Mouse (Mus musculus) gonadal fat pad, adult 2 months (tissue): ENCODE measurements around the gene Pard3. TPM values are rescaled to one million over a fixed set of nuclear protein-coding genes. Genes with fewer than 3 reads are reported as not detected.

Experiments used
- DNase-seq: peaks from one replicate; pipeline ENCODE4 v3.0.0-alpha.2; 2012; ENCODE audit warnings: low read depth
- polyA plus RNA-seq: library from polyadenylated mRNA; depleted of rRNA; stranded (reverse); fragments of >200 nt; gene quantifications from 2 replicates; pipeline ENCODE4 v1.2.3, GENCODE M21; 2012

Gene Pard3
- polyA plus RNA-seq, 1 experiment: 31.5 TPM

GRCm38 (mm10) chr8:127087434-127087833 lies 23.7 kb downstream of the Pard3 start:
- no peak for DNase-seq

- DNase-seq: no peak
Observed at GRCm38 (mm10) chr8:127088372-127088771, 24.7 kb downstream of the Pard3 start.

DNA sequence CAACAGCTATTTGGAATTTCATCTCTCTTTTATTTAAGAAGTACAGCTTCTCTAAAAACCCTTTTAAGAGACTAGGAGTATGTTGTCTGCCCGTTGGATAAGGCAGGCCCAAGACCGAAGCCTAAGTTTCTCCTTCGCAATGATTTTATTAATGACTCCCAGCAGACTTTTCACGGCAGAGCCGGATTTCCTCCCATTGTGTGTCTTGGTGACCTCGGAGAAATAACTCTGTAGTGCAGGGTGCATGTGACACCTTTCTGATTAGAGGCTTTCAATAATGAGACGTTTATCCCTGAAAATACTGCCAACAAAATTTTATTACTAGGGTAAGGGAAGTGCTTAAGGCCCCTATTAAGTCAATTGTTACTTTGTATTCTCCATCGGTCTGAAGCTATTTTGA lies 25.3 kb downstream of the Pard3 start:
- no peak for DNase-seq

GRCm38 (mm10) chr8:127090435-127090834 lies 26.7 kb downstream of the Pard3 start:
- DNase-seq: no peak

GRCm38 (mm10) chr8:127091936-127092335 lies 28.2 kb downstream of the Pard3 start:
- no peak for DNase-seq

DNA sequence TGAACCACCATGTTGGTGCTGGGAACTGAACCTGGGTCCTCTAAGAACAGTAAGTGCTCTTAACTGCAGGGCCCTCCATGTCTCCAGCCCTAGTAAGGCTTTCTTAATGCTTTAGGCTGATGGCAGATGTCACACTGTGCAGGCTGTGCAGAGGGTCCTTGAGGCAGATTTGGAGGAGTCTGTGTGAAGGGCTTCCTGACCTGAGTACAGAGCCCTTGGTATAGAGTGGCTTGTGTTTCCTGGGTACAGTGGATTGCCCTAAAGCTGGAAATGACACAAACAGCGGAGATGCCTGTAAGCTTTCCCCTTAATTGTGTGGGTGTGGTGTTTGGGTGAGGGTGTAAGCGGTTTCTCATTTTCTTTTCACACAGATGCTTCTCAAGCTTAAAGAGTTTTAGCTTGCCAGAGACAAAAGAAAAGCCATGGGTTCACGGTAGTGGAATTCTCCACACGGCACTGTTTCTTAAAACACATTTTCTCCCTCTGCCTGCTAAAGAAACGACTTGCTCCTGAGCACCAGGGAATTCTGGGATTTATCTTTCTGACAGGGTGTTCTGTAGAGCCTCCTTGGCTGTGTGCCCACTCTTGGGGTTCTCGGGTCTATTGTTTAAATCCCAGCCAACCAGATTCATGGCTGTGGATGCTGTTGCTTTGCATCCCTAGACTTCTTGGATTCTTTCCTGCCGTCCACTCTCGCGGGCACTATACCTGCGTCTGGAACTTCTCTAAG lies 28.9 kb downstream of the Pard3 start:
- no peak for DNase-seq

DNA sequence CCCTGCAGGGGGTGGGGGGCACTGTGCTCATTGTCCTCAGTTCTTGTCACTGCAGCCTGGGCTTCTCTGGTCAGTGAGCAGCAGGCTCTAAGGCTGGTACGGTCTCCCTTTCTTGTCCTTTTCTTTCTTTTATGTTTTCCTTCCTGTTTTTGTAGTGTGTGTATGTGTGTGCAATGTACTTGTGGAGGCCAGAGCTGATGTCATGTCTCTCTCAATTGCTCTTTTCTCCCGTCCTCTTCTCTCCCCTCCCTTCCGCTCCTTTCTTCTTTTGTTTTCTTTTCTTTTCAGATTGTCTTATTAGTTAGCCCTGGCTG lies 29.4 kb downstream of the Pard3 start:
- no peak for DNase-seq

DNA sequence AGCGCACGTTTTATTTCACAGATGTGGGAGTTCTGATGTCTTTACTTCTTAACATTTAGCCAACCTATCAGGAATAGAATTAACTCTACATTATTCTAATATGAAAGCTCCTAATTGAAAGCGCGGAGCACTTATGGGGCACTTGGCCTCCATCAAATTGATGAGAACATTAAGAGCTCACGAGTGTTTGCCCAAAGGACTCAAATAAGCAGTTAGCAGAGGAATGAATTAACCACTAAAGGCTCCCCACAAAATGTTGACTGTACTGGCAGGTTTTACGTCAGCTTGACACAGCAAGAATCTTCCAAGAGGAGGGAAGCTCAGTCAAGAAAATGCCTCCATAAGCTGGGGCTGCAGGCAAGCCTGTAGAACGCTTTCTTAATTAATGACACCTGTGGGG lies 32.1 kb downstream of the Pard3 start:
- DNase-seq: no peak

- DNase-seq: no peak
Observed at GRCm38 (mm10) chr8:127099439-127100090, 35.9 kb downstream of the Pard3 start.

- DNase-seq: peak; percentile 92
Observed at GRCm38 (mm10) chr8:127103256-127103655, 39.6 kb downstream of the Pard3 start.

DNA sequence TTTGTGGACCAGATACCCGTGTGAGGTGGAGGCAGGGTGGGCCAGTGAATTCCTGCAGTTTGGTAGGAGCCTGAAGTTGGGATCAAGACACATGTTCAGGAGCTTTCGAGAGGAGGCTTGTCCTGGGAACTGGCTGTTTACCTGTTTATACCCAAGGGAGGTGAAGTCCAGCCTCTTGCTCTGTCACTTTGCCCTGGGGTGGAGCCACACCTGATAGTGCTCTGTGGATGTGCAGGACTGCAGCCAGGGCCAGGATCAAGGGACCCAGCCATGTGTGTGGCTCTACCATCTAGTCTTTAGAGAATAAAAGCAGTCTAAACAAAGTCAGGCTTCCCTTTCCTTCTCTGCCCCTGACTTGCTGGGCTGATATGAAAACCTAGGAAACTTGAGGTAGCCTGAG lies 40.9 kb downstream of the Pard3 start:
- no peak for DNase-seq

GRCm38 (mm10) chr8:127107928-127108327 lies 44.2 kb downstream of the Pard3 start:
- DNase-seq: no peak

- no peak for DNase-seq
Observed at GRCm38 (mm10) chr8:127113209-127113608, 49.5 kb downstream of the Pard3 start.

- DNase-seq: no peak
Observed at GRCm38 (mm10) chr8:127115837-127116236, 52.1 kb downstream of the Pard3 start.

- no peak for DNase-seq
Observed at GRCm38 (mm10) chr8:127118373-127118861, 54.7 kb downstream of the Pard3 start.

GRCm38 (mm10) chr8:127123391-127123790 lies 59.7 kb downstream of the Pard3 start:
- DNase-seq: no peak

- DNase-seq: no peak
Observed at GRCm38 (mm10) chr8:127124795-127125194, 61.1 kb downstream of the Pard3 start.

DNA sequence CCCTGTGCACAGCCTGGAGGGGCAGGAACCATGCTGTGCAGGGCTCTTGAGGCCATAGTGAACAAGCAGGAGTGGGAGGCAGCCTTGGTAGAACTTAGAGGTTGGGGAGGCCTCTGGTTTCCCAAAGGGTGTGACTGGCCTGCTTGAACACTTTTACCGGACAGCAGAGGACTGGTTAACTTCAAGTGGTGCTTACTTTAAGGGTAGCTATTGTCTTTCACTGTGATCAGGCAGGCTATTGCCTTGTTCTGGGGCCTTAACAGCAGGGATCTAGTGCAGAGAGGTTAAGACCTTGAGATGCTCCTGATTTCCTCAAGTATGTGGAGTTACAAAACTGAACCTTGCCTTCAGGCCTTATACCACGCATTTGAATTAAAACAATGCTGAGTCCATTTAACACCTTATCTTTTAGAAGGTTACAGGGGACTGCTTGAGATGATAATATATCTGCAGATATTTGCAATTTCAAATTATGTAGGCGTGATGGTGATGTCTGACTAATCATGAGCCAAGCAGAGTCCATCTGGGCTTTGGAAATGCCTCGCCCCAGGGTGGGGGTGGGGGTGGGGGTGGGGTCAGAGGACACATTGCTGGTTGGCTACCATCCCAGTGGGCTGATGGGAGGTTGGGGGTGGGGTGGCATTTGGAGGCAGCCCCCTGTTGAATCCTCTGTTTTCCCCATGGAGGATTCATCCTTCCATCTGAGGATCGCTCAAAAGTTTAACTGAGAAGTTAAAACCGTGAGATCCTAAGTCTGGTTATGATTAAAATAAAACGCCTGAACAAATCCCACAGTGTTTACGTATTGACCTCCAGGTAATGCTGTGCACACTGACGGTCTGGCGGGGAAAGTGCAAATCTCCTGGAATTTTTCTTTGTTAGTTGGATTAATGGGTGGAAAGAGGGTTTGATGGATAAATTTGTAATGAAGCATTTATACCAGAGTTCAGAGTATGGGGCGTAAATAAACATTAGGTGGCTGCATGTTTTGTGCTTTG lies 62.3 kb downstream of the Pard3 start:
- no peak for DNase-seq

- no peak for DNase-seq
Observed at GRCm38 (mm10) chr8:127128781-127129396, 65.2 kb downstream of the Pard3 start.

DNA sequence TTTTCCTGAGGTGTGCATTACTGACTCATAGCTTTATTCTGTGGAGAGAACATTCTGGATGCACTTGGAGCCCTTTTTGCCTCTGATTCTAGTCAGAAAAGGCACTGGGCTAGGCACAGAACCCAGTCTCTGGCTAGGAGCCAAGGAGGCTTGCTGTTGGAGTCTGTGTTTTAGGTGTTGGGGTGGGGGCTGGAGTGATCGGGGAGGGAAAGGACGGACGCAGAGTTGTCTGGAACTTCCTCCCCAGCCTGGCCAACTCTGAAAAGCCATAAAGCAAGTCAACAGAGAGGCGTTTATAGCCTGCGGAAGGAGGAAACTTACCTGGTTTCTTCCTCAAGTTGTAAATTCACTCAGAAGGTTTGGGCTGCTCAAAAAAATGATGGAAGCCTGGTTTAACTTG lies 70.6 kb downstream of the Pard3 start:
- DNase-seq: no peak

DNA sequence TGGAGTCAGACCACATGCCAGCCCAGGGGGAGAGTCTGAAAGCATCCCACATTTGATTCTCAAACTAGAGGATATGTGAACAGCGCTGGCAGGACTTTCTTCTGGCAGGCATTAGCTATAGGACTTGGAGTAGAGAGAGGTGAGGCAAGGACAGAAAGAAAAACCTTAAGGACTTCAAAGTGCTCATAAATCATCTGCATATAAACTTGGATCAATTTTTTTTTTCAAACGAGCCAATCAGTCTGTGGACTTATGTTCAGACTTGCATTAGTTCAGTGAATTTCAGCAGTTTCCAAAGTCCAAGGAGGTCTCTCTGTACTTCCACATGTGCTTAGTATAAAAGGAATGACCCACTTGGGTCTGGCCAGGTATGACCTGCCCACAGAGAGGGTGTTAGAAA lies 72.5 kb downstream of the Pard3 start:
- DNase-seq: no peak

GRCm38 (mm10) chr8:127136781-127137180 lies 73.1 kb downstream of the Pard3 start:
- DNase-seq: no peak
